Mouse (Mus musculus): ENCODE data around the gene Slc22a17. TPM values are rescaled to one million over a fixed set of nuclear protein-coding genes. Genes with fewer than 3 reads are reported as not detected.

Slc22a17 gene
- total RNA-seq, 4 experiments from 2014 or later = 629 to 644 (median 642) TPM

DNA sequence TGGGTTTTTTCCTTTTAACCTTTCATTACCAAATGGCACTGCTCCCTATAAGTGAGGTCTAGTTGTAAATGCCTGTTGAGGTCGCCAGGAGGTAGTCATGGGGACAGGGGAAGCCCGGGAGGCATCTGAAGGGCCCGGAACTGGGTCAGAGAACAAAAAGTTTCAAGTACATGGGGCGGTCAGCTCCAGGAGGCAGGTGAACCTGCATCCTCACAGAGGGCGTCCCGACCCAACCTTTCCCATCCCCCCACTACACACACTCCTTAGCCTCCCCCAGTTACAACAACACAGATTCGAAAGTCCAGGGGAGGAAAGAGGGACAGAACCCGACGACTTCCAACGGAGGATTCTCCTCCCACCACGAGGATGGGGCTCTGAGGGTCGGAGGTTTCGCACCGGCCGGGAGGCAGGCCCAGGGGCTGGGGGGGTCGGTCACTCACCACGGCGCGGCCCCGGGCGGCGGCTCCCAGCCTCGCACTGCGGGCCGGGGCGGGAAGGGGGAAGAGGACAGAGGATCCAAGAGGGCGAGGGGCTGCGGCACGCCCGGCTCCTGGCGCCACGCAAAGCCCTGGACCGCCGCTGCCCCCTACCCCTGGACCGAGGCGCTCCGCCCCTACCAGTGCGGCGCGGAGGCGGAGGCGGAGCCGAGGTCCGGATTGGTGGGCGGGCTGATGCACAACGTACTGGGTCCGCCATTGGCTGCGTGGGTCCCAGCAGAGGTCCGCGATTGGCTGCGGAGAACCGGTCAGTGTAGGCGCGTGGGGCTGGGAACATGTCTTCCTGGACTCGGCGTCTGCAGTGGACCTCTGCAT lies 49.2 kb downstream of the Slc22a17 start:
- peak; percentile 88 to 93 for DNase-seq (ENCODE audit: low spot score in 2 of 2)

- DNase-seq (ENCODE audit: low spot score in 2 of 2) = peak in 1 of 2 experiments; percentile 65
These were observed 52.4 kb downstream of the Slc22a17 start for GRCm38 (mm10) chr14:54860511-54860910.

GRCm38 (mm10) chr14:54857891-54858290 lies 55.0 kb downstream of the Slc22a17 start:
- DNase-seq (ENCODE audit: low spot score in 2 of 2) = no peak

DNA sequence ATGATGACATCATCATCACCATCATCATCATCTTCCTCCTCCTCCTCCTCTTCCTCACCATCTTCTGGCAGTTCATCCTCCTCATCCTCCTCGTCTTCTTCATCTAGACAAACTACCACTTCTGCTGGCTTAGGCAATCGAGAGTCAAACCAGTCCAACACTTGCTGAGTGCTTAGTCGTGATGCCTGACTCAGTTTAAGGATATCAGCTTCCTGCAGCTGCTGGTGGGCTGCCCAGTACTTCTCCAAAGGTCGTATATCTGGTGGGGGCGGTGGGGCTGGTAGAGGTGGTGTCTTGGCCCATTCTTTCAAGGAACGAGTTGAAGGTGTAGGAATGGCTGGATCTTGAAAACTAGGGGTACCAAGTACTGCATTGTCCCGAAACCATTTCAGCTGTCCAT lies 56.2 kb downstream of the Slc22a17 start:
- no peak for DNase-seq (ENCODE audit: low spot score in 2 of 2)

Small RNA genes lying within 50 kb of the gene (microRNA-seq; reads per million reads assigned to microRNA genes)
- gene Mir208a = 1.5 to 3.2 reads per million in 2 experiments

Other genes with a start within 250 kb of the Slc22a17 start
- gene 1700123O20Rik, start 226.9 kb downstream of the Slc22a17 start, total RNA-seq (2022) = 10 to 100 TPM; 17.9 to 27.8 (median 23.7) TPM
- 100 to 1,000 TPM; 190 to 255 (median 232) TPM for gene Acin1, start 226.2 kb downstream of the Slc22a17 start, total RNA-seq (2022)
- under 1 TPM in 1 of 4 experiments, not detected in 3; 0.18 TPM for gene Gm29776, start 214.3 kb downstream of the Slc22a17 start, total RNA-seq (2022)
- not detected for gene Cebpe, start 201.0 kb downstream of the Slc22a17 start, total RNA-seq (2022)
- 10 to 100 TPM; 49.8 to 67.2 (median 58.5) TPM for gene Slc7a8, start 131.2 kb downstream of the Slc22a17 start, total RNA-seq (2022)
- not detected for gene Rnf212b, start 99.0 kb downstream of the Slc22a17 start, total RNA-seq (2022)
- gene Homez, start 42.2 kb downstream of the Slc22a17 start, total RNA-seq (2022) = 10 to 100 TPM; 20.3 to 33.2 (median 26.2) TPM
- 10 to 100 TPM; 18.2 to 23.0 (median 22.2) TPM for gene Ppp1r3e, start 35.6 kb downstream of the Slc22a17 start, total RNA-seq (2022)
- gene Bcl2l2, start 29.8 kb downstream of the Slc22a17 start, total RNA-seq (2022) = 100 to 1,000 TPM; 117 to 125 (median 121) TPM
- gene Gm20521, start 29.7 kb downstream of the Slc22a17 start, total RNA-seq (2022) = 10 to 100 TPM in 1 of 4 experiments, not detected in 3; 25.6 TPM
- gene Pabpn1, start 20.6 kb downstream of the Slc22a17 start, total RNA-seq (2022) = 100 to 1,000 TPM; 260 to 320 (median 270) TPM
- 10 to 100 TPM; 10.1 to 13.7 (median 12.4) TPM for gene Efs, start 13.0 kb upstream of the Slc22a17 start, total RNA-seq (2022)
- under 1 TPM in 1 of 4 experiments, not detected in 3; 0.47 TPM for gene Il25, start 19.6 kb upstream of the Slc22a17 start, total RNA-seq (2022)
- gene Cmtm5, start 23.1 kb upstream of the Slc22a17 start, total RNA-seq (2022) = 10 to 100 TPM; 62.4 to 83.2 (median 76.3) TPM
- 1 to 10 TPM; 1.7 to 5.4 (median 2.6) TPM for gene Myh6, start 53.8 kb upstream of the Slc22a17 start, total RNA-seq (2022)
- not detected for gene Gm17428, start 63.8 kb upstream of the Slc22a17 start, total RNA-seq (2022)
- gene Myh7, start 81.5 kb upstream of the Slc22a17 start, total RNA-seq (2022) = 1 to 10 TPM; 6.0 to 10.0 (median 7.8) TPM
- gene Ngdn, start 102.3 kb upstream of the Slc22a17 start, total RNA-seq (2022) = 10 to 100 TPM; 32.5 to 39.5 (median 34.1) TPM
- 10 to 100 TPM; 45.9 to 69.4 (median 55.7) TPM for gene Zfhx2, start 179.2 kb upstream of the Slc22a17 start, total RNA-seq (2022)
- 10 to 100 TPM; 19.5 to 23.2 (median 22.3) TPM for gene Thtpa, start 181.7 kb upstream of the Slc22a17 start, total RNA-seq (2022)
- gene Ap1g2, start 193.5 kb upstream of the Slc22a17 start, total RNA-seq (2022) = 10 to 100 TPM; 10.8 to 20.7 (median 14.8) TPM
- gene Jph4, start 203.8 kb upstream of the Slc22a17 start, total RNA-seq (2022) = 100 to 1,000 TPM; 361 to 416 (median 386) TPM

Data from layer of hippocampus, adult 8-10 months (tissue).